Mouse (Mus musculus) frontal cortex, postnatal 36 days (tissue): Measurements from ENCODE around the gene Pilra.

Experiments used
- DNase-seq, 2 experiments: peaks; one replicate each; pipeline ENCODE4 v3.0.0; 2022; ENCODE audit warnings: low spot score in 2 of 2

Gene Pilra

DNA sequence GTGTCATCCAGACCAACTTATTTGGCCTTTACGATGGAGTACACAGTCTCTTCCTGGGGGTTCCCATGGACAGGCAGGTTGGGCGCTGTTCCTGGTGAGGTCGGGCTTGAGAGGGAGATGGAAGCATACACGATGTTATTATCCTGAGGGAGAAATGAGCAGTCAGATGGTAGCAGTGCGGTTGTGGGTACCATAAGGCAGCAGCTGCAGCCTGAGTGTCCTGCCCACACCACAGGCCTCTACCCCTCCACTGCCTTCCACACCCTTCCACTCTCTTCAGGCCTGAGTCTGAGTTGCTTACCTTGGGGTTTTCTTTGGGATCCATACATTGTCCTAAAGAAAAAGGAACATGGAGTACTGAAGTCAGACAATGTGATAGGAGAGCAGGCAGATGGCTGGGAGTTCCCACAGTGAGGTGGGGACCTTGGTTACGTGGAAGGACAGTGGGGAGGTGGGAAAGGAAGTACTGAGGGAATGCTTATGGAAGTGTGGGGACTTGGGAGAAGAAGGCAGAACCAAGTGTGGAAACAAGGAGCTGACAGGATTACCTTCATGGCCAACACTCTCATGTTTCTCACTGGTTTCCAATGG is 12.5 kb downstream of the Pilra start:
- no peak for DNase-seq

DNA sequence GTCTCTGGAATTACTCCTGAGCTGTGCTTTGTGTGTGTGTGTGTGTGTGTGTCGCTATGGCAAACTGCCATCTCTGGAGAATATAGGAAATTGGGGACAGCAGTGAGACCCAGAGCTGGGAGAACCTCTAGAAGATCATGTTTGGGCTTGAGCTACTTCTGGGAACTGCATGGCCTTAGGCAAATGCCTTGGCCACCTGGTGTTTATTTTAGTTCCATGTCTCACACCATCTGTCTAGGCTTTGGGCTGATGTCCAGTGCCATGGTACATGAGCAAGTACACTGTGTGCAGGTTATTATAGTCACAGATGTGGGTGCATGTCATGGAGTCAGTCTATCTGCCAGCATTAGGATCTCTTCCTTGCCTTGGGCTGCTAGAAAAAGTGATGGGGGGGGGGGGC is 13.5 kb downstream of the Pilra start:
- no peak for DNase-seq

DNA sequence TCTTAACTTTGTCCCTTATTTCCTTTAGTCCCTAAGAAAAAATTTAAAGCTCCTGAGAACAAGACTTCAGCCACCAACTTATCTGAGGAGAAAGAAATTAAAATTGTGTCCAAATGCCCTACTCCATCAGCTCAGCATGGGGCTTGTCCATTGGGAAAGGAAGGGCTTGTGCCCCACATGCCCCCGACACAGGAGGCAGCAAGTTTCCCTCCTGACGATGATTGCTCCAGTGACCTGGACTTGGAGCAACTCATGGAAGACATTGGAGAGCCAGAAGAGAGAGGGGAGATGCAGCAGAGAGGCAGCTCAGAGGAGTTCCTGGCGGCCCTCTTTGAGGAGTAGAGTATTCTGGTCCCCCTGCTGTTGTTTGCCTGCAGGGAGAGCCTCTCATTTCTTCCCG is 14.0 kb downstream of the Pilra start:
- no peak for DNase-seq

DNA sequence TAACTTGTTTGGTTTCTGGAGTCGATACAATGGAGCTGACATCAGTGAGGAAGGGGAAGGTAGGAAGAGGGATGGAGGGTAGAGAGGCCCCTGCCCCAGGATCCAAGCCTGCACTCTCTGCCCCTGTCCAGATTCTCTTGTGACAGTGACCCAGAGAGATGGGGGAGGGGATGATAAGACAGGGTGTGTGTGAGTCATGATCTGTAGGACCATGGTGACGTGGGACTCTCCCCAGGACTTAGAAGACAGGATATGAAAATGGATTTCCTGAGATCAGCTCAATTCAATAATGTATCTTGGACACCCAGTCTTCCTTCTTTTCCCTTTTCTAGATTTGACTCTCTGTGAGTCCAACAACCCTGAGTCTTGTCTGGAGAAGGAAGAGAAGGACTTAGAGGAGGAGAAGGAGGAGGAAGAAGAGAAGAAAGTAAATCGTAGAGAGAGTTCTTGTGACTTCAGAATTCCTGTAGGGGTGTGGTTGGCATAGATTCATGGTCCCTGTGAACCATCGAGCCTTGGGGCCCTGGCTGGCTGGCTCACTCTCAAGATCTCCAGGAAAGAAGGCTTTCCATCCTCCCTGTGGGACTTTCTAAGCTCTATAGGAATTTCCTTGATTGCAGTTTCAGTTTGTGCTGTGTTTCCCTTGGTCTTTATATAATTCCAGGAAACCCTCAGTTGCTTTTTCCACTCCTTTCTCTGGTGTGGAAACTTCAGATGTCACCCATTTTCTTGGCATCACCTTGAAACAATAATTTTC is 18.4 kb downstream of the Pilra start:
- DNase-seq: no peak

DNA sequence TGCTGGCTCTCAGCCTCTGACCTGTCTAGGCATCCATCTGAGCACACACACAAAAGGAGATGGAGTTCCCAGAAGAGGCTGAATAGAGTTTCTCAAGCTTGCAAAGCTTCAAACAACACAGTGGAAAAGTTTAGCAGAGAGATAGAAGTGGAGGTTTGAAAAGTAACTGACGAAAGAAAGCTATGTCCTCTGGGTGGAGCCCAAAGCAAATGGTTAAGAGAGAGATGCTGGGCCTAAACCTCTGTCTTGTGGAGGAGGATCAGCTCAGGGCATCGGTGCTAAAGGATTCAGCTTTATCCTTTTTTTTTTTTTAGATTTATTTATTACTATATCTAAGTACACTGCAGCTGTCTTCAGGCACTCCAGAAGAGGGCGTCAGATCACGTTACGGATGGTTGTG is 27.8 kb downstream of the Pilra start:
- no peak for DNase-seq

DNA sequence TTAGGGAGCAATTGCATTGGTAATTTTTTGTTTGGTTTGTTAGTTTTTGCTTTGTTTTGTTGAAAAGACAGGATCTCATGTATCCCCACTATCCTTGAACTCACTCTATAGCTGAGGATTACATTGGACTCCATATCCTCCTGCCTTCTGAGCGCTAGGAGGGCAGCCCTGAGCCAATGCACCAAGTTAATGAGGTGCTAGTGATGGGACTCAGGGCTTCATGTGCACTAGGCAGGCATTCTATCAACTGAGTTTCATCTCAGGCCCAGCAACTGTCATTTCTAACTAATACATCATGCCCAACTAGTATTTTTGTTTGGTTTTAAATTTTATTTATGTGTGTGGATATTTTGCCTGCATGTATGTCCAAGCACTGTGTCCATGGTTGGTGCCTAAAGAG is 29.9 kb downstream of the Pilra start:
- no peak for DNase-seq

DNA sequence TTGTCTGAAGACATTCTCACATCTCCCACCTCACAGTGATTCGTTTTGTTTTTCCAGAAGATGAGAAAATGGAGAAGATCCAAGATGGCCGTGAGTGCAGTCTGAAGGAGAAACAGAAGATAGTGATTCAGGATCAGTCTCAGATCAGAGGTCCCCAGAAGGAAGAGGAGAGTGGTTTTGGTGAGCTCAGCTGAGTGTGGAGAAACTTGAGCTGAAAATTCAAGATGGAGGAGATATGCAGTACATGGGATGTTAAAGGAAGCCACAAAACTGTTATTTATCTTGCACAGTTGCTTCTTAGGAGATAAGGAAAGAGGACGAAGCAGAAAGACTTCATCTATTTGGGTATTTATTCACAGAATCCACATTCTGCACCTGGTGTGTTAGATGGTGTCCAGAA is 35.2 kb downstream of the Pilra start:
- DNase-seq: no peak

DNA sequence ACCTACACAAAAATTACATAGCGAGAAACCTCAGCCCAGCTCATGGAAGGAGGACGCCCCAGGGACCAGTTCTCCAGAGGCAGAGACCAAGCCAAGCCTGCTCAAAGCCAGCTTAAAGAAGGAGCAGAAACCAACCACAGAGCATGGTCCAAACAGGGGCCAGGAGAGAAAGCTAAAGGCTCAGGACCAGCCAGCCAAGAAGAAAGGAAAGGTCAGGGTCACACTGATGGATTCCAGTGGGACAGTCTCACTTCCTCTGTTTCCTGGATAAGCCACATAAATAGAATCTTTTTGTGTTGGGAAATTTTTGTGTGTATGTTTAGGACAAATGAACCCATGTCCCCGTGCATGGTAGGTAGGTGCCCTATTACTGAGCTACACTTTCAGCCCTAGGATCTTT is 39.5 kb downstream of the Pilra start:
- no peak for DNase-seq

DNA sequence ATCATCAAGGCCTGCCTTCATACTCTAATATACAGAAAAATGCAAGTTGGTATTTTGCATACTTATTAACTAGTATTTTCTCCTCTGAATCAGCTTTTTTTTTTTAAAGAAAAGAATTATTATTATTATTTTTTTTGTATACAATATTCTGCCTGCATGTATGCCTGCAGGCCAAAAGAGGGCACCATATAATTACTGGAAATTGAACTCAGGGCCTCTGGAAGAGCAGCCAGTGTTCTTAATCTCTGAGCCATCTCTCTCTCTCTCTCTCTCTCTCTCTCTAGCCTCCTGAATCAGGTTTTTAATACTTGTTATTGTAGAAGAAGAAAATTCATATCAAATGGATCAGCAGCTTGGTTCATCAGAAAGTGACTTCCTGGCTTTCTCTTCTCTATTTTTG is 44.5 kb downstream of the Pilra start:
- DNase-seq: no peak

DNA sequence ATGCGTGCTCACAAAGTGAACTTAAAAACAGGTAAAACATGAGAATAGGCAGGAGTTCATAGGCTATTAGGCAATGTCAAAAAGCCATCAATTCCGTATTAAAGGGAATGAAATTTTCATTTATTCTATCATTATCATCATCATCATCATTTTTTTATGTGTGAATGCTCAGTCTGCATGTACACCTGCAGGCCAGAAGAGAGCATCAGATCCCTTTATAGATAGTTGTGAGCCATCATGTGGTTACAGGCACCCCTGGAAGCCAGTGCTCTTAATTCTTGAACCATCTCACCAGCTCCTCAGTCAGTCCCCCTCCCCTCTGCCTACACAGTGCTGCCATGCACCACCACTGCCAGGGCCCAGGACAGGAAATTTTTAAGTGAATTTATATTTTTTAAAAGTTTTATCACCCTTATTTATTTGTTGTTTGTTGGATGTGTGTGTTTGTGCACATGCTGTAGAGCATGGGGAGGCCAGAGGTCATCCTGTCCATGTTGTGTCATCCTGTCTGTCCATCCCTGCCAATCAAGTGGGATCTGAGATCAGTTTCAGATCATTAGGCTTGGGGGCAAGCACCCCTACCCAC is 47.0 kb downstream of the Pilra start:
- DNase-seq: no peak

DNA sequence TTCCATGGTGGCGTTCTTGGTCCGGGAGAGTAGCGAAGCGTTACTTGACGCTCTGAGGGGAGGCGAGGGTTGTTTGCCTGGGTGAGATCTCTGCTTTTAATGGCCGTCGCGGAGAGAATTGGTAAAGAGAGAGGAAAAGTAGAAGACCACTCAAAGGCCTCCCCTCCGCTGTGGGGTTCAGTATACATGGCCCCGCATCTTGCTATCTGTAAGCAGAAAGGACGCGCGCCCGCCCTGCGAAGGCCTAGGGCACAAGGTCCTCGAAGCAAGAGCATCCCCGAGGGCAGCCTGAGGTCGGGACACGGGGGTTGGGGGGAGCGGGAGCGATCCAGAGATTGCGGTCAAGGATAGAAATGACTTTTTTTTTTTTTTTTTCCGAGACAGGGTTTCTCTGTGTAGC is 47.9 kb downstream of the Pilra start:
- DNase-seq: no peak

DNA sequence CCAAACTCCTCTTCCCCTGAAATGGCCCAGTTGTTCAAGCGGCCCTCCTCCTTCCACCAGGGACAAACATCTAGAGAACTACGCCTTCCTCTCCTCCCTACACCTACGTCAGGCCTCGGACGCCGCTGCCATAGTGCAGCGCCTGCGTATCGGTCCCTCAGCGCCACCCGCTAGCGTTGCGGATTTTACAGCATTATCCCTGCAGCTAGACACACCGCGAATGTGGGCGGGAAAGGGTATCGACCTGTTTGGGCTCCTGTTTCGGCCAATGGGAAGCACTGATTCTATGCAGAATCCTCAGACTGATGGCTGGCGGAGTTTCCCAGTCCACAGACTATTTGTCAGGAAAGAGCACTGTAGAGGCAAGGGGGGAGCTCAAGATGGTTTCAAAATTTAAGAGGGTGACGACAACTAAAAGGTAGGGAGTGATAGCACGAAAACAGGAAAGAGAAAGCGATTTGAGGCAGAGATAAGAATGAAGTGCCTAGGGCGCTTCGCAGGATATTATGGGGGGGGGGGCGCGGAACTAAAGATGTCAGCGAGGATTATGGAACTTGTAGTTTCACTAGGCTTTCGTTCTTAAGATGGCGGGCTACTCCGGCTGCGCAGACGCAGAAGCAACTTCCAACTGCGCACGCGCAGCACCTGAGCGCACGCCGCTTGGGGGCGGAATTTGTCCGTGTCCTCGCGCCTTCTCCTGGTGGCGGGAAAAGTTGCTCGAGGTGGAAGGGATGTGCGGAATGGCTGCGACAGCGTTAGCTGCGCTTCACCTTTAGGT is 48.7 kb downstream of the Pilra start, which contains the start of the genes Mepce and Zcwpw1:
TSS of gene Mepce (minus strand) at position 505 of the 778 bp plus-strand sequence.
TSS of gene Zcwpw1 (plus strand) at position 648 of the 778 bp plus-strand sequence.
- DNase-seq: peak; percentile 97

DNA sequence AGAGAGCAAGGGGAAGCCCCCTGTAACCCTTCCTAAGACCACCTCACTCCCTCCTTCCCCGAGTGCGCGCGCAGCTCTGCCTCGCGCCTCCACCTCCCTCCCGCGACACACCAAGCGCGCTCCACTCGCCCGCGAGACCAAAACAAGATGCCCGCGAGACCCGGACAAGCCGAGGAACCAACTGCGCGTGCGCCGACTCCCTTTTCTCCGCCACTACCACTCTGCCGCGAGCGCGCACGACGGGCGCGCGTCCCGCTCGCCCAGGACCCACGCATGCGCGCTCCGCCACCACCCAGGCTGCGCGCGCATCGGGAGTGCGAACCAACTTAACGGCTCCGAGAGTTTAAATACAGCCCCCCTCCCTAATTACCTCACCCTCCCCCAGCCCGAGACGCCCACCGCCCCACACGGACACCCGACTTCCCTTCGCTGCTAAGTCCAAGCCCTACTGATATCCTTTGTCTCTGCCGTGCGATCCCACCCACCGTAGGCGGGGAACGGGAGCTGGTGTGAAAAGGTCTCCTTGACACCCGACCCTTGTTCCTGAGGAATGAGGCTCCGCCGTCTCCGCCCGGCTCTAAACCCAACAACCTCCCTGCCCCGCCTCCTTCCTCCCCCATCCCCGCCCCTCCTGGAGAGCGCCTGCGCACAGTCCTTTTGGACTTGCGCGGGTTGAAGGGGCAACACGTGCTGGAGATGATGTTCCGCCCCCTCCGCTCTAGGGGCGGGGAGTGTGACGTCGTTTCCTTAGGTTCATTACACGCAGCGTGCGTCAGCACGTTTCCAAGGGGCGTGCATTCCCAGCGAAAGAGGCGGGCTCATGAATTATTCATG is 49.8 kb downstream of the Pilra start:
- DNase-seq: peak; percentile 99

DNA sequence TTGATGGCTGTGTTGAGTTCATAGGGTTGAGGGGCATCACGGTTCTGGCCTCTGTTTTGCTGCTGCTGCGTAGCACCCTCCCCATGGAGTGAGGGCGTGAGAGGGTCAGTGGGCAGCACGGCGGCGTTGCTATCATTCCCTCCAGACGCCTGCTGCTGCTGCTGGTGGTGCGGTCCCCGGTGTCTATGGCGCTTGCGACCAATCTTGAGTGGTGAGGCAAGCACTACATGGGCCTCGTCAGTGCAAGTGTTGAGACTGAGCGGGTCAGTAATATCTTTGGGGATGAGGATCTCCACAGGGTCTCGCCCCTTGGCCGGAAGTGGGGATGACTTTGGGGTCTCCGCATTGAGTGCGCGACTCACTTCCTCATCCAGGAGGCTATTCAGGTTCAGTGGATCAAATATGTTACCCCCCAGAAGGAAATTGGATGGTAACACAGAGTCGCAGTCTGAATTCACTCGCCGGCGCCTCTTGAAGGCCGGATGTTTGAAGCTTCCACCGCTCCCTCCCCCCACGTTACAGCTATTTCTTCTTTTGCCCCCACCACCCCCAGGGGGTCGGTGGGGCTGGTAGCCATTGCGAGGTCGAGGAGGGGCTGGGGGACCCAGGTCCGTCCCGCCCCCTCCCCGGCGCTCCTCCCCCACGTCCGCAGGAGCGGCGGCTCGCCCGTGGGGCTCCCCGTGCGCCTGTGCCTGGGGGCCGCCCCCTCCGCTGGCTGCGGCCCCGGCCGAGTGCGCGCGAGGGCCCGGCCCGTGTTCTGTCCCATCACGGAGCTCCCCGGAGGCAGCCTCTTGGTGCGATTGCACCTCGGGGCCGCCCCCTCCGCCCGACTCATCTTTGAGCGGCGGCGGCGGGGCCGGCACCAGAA is 50.7 kb downstream of the Pilra start:
- DNase-seq: peak in 1 of 2 experiments; percentile 31

DNA sequence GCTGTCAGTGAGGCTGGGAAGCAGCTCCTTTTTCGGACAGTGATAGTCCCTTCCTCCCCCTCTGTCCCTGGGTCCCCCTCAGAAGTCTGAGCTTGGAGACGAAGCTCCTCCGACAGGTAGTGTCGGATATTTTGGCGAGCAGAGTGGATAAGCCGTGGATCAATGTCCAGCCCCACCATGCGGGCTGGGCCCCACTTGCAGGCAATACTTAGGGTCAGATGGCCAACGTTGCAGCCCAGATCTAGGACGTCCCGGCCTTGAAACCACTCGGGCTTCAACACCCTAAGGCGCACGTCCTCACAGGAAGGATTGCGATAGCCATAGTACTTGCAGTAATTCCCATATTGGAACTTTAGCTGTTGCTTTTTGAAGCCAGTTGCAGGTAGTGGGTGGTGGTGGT is 51.5 kb downstream of the Pilra start:
- DNase-seq: no peak

DNA sequence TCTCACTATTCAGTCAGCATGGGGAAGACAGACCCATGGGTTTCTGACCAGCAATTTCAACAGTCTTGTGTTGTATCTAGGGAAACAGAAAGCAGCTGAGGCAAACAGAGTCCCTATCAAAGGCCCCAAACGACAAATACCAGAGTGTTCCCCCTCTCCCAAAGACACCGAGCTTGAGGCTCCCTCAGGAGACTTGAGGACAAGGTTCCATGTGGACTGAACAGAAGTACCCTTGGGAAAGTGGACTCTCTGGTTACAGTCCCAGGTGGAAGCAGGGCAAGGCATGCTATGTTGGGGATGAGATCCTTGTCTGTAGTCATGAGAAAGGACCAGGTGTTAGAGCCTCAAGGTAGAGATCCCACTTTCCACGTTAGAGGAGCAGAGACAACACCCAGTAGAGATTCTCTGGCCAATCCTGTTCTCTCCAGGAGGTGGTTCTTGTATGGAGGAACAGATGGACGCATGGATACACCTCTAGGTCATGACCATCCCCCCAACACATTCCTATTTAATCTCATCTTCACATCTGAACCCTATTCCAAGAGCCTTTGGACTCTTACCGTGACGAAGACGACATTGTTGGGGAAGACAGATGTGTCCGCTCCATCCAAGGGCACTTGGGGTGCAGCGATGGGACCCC is 52.1 kb downstream of the Pilra start:
- DNase-seq: no peak

DNA sequence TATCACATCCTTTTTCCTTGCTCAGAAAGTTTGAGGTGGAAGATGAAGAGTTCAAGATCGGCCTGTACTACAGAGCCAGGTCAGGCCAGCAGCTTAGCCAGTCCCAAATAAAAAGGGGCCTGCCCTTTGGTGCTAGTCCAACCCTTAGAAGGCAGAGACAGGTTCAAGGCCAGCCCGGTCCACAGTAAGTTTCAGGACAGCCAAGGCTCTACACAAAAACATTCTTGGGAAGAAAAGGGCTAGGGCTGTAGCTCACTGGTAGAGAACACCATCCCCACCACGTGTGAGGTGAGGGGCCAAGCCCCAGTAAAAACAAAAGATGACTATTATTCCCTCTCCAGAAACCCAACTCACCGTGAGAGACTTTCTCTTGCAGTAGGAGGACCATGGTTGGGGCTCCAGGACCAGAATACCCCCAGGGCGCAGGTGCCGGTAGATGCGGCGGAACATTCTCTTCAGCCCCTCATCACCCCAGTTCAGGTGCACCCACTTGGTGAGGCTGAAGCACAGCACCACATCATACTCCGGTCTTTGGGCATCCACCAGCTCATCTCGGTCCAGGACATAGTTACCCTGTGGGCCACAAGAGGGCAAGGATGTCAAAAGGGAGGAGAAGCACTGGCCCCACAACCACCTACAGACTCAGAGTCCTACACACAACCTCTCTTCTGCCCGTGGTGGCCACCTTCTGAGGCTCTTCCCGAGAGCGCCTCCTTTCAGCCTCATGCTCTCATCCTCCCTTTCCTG is 53.1 kb downstream of the Pilra start:
- DNase-seq: no peak

DNA sequence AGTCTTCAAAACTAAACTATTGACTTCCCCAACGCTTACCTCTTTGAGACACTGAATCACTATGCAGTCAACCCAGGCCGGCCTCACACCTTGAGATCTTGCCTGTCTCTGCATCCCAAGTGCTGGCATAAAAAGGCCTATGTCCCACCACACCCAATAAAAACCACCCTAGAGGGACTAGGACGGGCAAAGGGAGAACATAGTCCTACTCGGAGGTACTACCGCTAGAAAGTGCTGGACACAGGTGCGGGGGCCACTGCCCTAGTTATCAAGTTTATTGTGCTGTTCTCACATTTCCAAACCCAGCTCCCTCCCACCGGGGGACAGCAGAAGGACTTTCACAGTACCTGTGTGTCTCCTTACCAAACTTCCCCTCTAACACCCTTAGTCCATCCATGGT is 54.4 kb downstream of the Pilra start:
- no peak for DNase-seq
